Mouse (Mus musculus) megakaryocyte, embryonic 14.5 days (primary cell): ENCODE measurements around the gene Bdh1. TPM values are rescaled to one million over a fixed set of nuclear protein-coding genes. Genes with fewer than 3 reads are reported as not detected.

Source experiments
- H3K27me3 ChIP-seq: replicated peaks from 2 replicates; pipeline ENCODE3; 2012; ENCODE audit warnings: inconsistent platforms
- H3K36me3 ChIP-seq: replicated peaks from 2 replicates; pipeline ENCODE3; 2012; ENCODE audit warnings: low read length, inconsistent platforms, mixed read lengths
- H3K4me1 ChIP-seq: 2 replicates; pipeline ENCODE4 v1.6.1; 2012; ENCODE audit warnings: inconsistent platforms
- H3K4me3 ChIP-seq: replicated peaks from 2 replicates; pipeline ENCODE3; 2012; ENCODE audit warnings: moderate library complexity, mild to moderate bottlenecking, inconsistent platforms
- H3K9me3 ChIP-seq: 2 replicates; pipeline ENCODE4 v1.6.1; 2012; ENCODE audit warnings: inconsistent platforms
- FLI1 ChIP-seq: IDR thresholded peaks from 2 replicates; pipeline ENCODE4 v1.6.1; 2012; ENCODE audit warnings: low read length, inconsistent platforms, mixed read lengths
- GATA1 ChIP-seq: IDR thresholded peaks from 3 replicates; pipeline ENCODE4 v1.6.1; 2012; ENCODE audit warnings: mixed read lengths, low read length, inconsistent platforms, borderline replicate concordance
- polyA plus RNA-seq: library from polyadenylated mRNA; stranded (reverse); fragments of >175 nt; gene quantifications from 2 replicates; pipeline ENCODE4 v1.2.3, GENCODE M21; 2012; ENCODE audit warnings: low replicate concordance; ENCODE audit not compliant: insufficient read depth

Bdh1 gene
- polyA plus RNA-seq, 1 experiment: 9.9 TPM

DNA sequence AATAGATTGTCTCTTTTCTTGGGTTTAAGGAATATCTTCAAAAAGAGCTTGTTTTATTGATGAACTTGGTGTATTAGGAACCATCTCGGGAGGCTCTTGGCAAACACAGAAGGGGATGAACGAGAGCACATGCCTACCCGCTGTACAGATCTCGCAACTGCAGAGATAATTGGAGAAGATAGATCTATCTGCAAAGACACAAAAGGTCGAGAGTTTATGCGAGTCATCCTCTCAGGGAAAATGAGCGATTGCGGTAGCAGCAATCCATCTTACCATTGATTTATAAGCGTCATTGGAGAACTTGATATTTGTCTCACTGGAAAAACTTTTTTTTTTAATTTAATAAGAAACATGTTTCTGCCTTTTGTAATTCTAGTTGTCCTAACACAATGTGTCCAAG, 73.7 kb downstream of the Bdh1 start:
- peaks cover 21% of the 10 kb centered on the region for H3K4me1 ChIP-seq
- TF ChIP-seq GATA1 (no peak), FLI1 (no peak)
- no peaks in the 10 kb centered on the region for H3K9me3 ChIP-seq
- peaks cover 41% of the 10 kb centered on the region for H3K27me3 ChIP-seq
- H3K4me3 ChIP-seq: no peak overlapping the region
- no peaks in the 10 kb centered on the region for H3K36me3 ChIP-seq

DNA sequence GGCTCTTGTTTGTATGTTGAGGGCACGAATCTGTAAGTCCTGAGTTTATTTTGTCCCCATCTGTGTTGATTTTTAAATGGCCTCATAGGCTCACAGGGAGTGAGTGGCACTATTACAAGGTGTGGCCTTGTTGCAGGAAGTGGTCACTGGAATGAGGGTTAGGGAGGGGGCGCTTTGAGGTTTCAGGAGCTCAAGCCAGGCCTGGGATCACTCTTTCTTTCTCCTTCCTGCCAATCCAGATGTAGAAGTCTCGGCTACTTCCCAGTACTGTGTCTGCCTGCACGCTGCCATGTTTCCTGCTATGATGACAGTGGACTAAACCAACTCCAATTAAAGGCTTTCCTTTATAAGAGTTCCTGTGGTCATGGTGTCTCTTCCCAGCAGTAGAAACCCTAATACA, 76.3 kb downstream of the Bdh1 start:
- no peak for TF ChIP-seq GATA1
- TF ChIP-seq FLI1: no peak
- Histone ChIP-seq H3K4me3 (no peak overlapping the region), H3K36me3 (no peaks in the 10 kb centered on the region), H3K27me3 (peaks cover 30% of the 10 kb centered on the region), H3K4me1 (peaks cover 21% of the 10 kb centered on the region), H3K9me3 (no peaks in the 10 kb centered on the region)

DNA sequence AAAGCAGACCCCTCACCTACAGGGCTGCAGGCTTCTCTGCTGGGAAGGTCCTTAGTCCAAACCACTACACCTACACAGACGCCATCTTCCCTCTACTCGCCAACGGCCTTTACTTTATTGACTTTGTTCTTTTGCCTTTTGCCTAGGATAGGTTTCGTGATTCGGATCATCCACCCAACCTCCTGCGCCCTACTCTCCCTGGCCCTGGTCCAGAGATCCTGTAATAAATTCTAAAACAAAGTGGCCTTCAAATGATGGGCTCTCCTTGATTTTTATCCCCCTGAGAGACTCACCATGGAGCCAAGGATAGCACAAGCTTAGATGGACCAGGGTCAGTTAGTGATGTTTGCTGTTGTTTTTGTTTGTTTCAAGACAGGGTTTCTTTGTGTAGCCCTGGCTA, 76.9 kb downstream of the Bdh1 start:
- Histone ChIP-seq H3K4me3 (no peak overlapping the region), H3K36me3 (no peaks in the 10 kb centered on the region), H3K27me3 (peaks cover 26% of the 10 kb centered on the region), H3K9me3 (no peaks in the 10 kb centered on the region), H3K4me1 (peaks cover 16% of the 10 kb centered on the region)
- no peak for TF ChIP-seq FLI1
- TF ChIP-seq GATA1: no peak

DNA sequence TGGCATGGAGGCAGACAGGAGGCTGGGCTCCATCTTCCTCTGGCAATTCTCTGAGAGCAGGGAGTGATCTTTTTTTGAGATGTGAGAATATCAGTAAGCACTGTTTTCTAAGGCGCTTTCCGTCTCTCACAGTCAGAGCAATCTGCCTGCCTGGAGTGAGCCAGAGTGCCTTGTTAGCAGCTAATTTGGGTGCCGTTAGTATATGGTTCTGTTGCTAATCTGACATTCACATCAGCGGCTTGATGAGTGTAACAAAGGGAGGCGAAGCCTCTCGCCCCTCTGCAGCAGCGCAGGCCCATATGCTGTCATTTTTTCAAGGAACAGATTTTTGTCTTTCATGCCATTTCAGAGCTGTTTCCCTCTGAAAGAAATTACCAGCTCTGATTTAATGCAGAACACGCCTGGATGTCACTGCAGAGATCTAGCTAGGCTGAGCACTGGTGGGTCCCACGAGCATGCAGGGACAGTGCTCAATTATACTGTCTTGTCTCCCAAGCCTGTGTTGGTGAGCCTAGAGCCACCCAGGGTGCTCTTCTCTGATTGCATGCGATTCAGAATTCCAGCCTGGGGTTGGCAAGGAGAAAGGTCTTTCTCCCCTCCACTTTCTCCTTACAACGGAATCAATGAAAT, 77.7 kb downstream of the Bdh1 start:
- TF ChIP-seq GATA1 (no peak), FLI1 (no peak)
- H3K4me1 ChIP-seq: peaks cover 16% of the 10 kb centered on the region
- H3K9me3 ChIP-seq: no peaks in the 10 kb centered on the region
- H3K27me3 ChIP-seq: peaks cover 20% of the 10 kb centered on the region
- H3K36me3 ChIP-seq: no peaks in the 10 kb centered on the region
- H3K4me3 ChIP-seq: no peak overlapping the region

DNA sequence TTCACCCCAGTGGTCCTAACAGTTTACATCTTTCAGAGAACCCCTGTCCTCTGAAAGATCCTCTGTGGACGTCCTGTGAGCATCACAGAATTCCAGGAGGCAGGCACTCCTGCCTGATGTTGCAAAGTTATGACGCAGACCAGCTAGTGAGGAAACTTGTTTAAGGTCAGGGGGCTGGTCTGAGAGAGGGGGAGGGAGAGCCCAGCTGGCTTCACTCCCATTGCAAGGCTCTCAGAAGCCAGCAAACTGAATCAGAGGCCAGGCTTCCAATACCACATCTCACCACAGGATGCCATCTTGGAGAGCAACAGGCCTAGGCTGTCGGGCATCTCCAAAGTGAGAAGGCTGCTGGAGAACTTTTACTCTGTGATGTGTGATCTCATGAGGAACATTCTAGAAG, 78.5 kb downstream of the Bdh1 start:
- Histone ChIP-seq H3K4me3 (no peak overlapping the region), H3K36me3 (no peaks in the 10 kb centered on the region), H3K9me3 (0 out of 2 replicates have a peak, but pooled peaks cover 3% of the 10 kb centered on the region), H3K27me3 (peaks cover 16% of the 10 kb centered on the region), H3K4me1 (peaks cover 16% of the 10 kb centered on the region)
- TF ChIP-seq FLI1 (no peak), GATA1 (no peak)

DNA sequence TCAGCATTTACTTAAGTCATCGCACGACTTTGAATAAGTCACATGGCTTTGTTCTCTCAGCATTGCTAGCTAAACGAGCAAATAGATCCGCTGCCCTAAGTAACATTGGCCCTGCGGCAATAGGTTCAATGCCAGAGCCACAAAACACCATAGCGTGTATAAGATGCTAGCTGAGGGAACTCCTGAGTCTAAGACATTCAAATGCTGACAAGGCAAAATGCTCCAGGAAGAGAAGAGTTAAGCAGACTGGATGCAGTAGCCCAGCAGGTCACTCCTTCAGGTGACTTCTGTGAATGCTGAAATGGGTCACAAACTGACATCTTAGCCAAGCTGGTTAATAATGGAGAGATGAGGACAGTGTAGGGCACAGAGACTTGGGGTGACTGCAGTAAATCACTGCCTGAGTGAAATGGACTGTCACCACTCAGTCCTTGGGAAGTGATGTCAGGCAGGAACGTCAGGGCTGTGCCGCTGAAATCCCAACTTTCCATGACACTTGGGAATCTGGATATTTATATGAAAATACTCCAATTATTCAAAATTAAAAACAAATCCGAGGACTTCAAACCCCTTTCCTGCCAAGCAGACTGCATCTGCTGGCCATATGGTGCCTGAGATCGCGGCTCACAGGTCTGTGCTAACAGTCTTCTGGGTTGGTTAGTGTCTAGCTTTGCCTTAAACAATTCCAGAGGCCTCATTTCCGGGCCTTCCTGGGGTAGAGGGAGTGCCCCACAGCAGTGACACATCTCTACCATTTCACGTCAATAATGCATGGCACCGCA, 79.1 kb downstream of the Bdh1 start:
- Histone ChIP-seq H3K4me3 (no peak overlapping the region), H3K36me3 (no peaks in the 10 kb centered on the region), H3K4me1 (peaks cover 16% of the 10 kb centered on the region), H3K27me3 (peaks cover 16% of the 10 kb centered on the region), H3K9me3 (0 out of 2 replicates have a peak, but pooled peaks cover 6% of the 10 kb centered on the region)
- no peak for TF ChIP-seq GATA1
- no peak for TF ChIP-seq FLI1

DNA sequence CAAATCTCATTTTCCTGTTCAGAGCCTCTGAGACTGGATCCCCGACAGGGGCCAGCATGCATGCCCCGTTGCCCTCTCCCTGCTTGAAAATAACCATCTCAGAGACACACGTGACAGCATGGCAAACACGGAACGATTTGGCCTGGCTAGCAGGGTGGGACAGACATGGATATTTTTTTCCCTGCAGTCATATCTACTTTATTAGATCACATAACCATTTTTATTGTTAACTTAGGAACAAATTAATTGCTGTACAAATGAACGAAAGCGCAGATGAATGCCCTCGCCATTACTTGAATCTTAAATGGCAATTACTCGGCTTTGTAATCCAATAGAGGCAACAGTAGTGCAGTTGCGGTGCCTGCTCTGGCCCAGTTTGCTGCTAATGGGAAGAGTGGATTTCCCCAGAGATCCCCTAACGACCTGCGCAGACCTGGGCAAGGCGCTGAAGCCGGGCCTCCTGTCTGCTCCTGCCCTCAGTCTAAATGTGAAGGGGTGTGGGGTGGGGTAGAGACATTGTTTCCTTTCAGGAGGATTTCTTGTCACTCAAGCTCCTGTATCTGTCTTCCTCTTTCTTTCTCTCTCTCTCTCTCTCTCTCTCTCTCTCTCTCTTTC, 79.8 kb downstream of the Bdh1 start:
- Histone ChIP-seq H3K36me3 (no peaks in the 10 kb centered on the region), H3K4me3 (no peak overlapping the region), H3K4me1 (peaks cover 23% of the 10 kb centered on the region), H3K27me3 (peaks cover 16% of the 10 kb centered on the region), H3K9me3 (0 out of 2 replicates have a peak, but pooled peaks cover 6% of the 10 kb centered on the region)
- no peak for TF ChIP-seq GATA1
- no peak for TF ChIP-seq FLI1

DNA sequence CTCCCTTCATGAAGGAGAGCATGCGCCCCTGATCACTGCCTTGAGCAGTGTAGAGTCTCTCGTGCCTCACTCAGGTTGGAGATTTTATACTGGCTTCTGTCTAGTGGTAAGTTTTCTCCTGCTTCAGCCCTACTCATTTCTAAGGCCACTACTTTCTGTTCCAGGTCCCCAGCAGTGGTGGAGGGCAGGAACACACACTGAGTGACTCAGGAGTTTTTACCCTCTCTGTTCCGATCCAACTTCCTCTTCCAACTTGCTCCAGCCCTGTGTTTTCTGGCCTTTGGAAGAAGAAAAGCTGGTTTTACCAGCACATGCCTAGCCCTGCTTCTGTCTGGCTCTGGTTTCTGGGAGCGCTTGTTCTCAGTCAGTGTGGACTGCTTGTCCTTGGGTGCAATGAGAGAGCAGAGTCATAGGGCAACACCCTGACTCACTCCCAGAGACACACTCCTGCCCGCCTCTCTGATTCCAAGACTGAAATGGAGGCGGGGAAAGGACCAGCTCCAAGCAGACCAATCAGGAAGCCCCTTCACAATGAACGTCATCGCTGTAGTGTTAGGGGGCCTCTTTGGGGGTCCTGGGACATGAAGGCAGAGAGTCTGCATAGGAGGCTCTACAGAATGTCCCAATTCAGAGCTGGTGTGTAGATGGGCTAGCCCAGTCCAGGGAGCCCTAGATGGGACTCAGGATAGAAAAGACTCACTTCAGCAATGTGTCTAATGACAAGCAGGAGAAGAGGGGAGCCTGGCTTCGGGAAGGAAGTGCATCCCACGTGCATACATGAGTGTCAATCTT, 84.8 kb downstream of the Bdh1 start:
- Histone ChIP-seq H3K27me3 (peaks cover 18% of the 10 kb centered on the region), H3K4me3 (peak overlapping the region; percentile 13), H3K36me3 (no peaks in the 10 kb centered on the region), H3K4me1 (peaks cover 21% of the 10 kb centered on the region), H3K9me3 (0 out of 2 replicates have a peak, but pooled peaks cover 6% of the 10 kb centered on the region)
- no peak for TF ChIP-seq GATA1

DNA sequence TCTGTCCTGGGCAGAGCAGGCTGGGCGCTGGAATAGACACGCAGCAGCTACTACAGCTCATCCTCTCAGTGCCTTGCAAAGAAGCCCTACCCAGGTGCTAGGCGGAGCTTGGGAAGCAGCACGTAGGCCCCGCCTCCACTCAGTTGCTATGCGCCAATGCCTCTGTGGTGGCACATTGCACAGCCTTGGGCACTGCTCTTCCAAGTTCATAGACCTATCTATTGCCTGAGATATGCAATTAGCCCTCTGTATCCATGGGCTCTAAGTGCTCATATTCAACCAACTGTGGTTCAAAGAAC, 85.3 kb downstream of the Bdh1 start:
- TF ChIP-seq FLI1 (no peak), GATA1 (no peak)
- no peak overlapping the region for H3K4me3 ChIP-seq
- peaks cover 21% of the 10 kb centered on the region for H3K4me1 ChIP-seq
- H3K27me3 ChIP-seq: peaks cover 16% of the 10 kb centered on the region
- H3K9me3 ChIP-seq: 0 out of 2 replicates have a peak, but pooled peaks cover 6% of the 10 kb centered on the region
- H3K36me3 ChIP-seq: no peaks in the 10 kb centered on the region
